Mouse (Mus musculus) liver, embryonic 14.5 days (tissue): ENCODE measurements at regions not wholly inside any gene's neighbourhood (a gene's known extent, or its start where the extent isn't known, plus 50 kb on each side); places are given as distances from the start of the nearest gene placed in this dataset.

Experiments used
- CTCF ChIP-seq: IDR thresholded peaks from 2 replicates; pipeline ENCODE4 v1.5.1; 2016; ENCODE audit warnings: antibody characterized with exemption, low read depth, control low read depth
- EP300 ChIP-seq: IDR thresholded peaks from 2 replicates; pipeline ENCODE4 v1.6.1; 2016; ENCODE audit warnings: antibody characterized with exemption, low read depth

- no peak for TF ChIP-seq CTCF
- TF ChIP-seq EP300 = no peak
Observed at GRCm38 (mm10) chr8:26809943-26810342, 167.2 kb upstream of the Zfp703 start.
